Mouse (Mus musculus) B cell, adult 62 days (primary cell): ENCODE measurements around the gene Meig1. TPM values are rescaled to one million over a fixed set of nuclear protein-coding genes. Genes with fewer than 3 reads are reported as not detected.

Source experiments
- total RNA-seq: library from RNA; stranded (reverse); gene quantifications from 4 replicates; pipeline ENCODE4 v1.2.4, GENCODE M21; 2023

Meig1 gene
- 1.1 to 1.7 TPM in 2 of 4 replicates, not detected in the others for total RNA-seq

DNA sequence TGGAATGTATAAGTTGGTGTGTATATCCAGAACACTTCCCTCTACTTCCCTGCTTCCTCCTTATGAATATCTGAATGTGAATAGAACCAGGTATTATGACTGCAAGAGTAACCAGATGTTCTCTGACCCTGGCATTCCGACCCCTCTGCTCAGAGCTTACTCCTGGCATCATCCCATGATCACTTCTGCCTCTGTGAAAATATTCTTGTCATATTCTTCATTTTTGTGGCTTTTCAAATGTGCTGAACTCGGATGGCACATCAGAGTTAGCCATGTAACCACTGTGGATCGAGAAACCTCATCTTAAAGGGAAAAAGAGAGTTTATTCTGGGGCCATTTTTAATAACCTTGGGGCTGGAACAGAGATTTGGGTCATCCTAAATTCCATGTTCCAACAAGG, at the start of gene Meig1:
Gene Meig1, minus strand, starts transcription at position 101 of the 400 bp plus-strand sequence.

DNA sequence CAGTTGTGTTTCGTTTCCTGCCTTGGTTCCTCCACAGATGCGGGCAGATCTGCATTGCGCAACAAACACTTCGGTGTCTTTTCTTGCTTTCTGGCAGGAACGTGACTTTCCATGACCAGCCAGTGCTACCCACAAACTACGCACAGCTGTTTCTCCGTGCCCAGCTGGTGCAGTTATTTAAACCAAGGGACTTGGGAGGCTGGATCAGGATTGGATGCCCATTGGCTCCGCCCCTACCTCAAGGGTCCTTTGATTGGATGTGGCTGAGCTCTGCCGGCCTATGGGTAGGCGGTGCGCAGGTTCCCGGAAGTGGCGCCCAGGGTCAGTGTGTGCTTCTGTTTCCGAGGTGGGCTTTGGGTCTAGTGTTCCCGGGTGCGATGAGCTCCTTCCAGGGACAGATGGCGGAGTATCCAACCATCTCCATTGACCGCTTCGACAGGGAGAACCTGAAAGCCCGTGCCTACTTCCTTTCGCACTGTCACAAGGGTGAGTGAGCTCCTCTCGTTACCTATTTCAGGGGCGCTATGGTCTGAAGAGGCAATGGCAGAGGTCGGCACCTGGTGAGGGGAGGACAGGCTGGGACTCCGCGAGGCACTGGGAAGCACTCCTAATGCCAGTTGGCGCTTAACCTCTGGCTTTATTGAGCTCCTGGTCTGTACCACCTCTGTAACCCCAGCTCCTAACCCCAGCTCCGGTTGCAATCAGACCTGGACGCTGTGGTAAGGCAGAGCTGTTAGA, 1.6 kb upstream of the Meig1 start, which contains the start of gene Dclre1c:
Gene Dclre1c, plus strand, starts transcription at position 291 of the 738 bp plus-strand sequence.

DNA sequence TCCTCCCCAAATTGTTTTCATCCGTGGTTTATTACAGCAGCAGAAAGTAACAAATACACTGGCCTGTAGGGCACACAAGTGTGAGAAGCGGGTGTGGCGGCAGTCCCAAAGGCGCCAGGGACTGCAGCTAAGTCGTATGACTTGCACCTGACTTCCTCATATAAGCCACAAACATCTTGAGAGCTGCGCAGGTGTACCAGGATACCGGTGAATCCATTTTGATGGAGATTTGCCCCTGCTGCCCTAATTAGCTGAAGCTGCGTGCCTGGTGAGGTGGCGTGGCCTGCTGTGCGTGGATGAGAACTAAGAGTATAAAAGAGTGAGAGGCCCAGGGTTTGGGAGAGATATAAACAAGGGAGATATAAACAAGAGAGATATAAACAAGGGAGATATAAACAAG, 25.3 kb downstream of the Meig1 start, which contains the start of gene Olah:
Gene Olah, minus strand, starts transcription at position 101 of the 400 bp plus-strand sequence.

Other genes with a start within 250 kb of the Meig1 start
- gene Nmt2, start 138.4 kb downstream of the Meig1 start, total RNA-seq: 33.2 to 35.7 TPM (median 34.1 TPM) in 4 replicates
- gene Rpp38, start 90.0 kb downstream of the Meig1 start, total RNA-seq: 2.6 to 4.5 TPM (median 3.6 TPM) in 4 replicates
- not detected in 4 replicates for gene Acbd7, start 86.5 kb downstream of the Meig1 start, total RNA-seq
- gene Olah, start 25.4 kb downstream of the Meig1 start, total RNA-seq: not detected in 4 replicates
- 74.4 to 83.8 TPM (median 80.2 TPM) in 4 replicates for gene Dclre1c, start 1.5 kb upstream of the Meig1 start, total RNA-seq
- gene Suv39h2, start 52.4 kb upstream of the Meig1 start, total RNA-seq: 2.3 to 3.5 TPM (median 3.0 TPM) in 4 replicates
- gene Gm45902, start 90.1 kb upstream of the Meig1 start, total RNA-seq: 29.2 to 39.0 TPM (median 35.2 TPM) in 4 replicates
- gene Hspa14, start 90.2 kb upstream of the Meig1 start, total RNA-seq: 163 to 201 TPM (median 191 TPM) in 4 replicates
- gene Cdnf, start 90.4 kb upstream of the Meig1 start, total RNA-seq: 0.81 to 1.5 TPM (median 0.96 TPM) in 4 replicates
- gene Fam107b, start 147.8 kb upstream of the Meig1 start, total RNA-seq: 284 to 345 TPM (median 311 TPM) in 4 replicates